Mouse (Mus musculus) cerebellum, postnatal 10 days (tissue): ENCODE measurements at regions not wholly inside any gene's neighbourhood (a gene's known extent, or its start where the extent isn't known, plus 50 kb on each side); places are given as distances from the start of the nearest gene placed in this dataset.
"Not testable (repeated sequence)": the region's sequence is repeated elsewhere in the genome, so short reads cannot be mapped to it uniquely, and the experiment has no call there.

ENCODE experiments used
- DNase-seq, 2 experiments: peaks; one replicate each; pipeline ENCODE4 v3.0.0; 2021; ENCODE audit warnings: mixed read lengths in 2 of 2

- DNase-seq: no peak
Measured at GRCm38 (mm10) chr14:114485781-114486180, 606.2 kb upstream of the Gpc5 start.

GRCm38 (mm10) chr14:114493371-114493770, 598.6 kb upstream of the Gpc5 start:
- DNase-seq: not testable (repeated sequence)

- DNase-seq: no peak
Measured at GRCm38 (mm10) chr14:114504976-114505375, 587.0 kb upstream of the Gpc5 start.

- peak; percentile 39 to 41 for DNase-seq
Measured at GRCm38 (mm10) chr14:114547910-114548680, 543.9 kb upstream of the Gpc5 start.

GRCm38 (mm10) chr14:114549101-114549500, 542.9 kb upstream of the Gpc5 start:
- no peak for DNase-seq

DNA sequence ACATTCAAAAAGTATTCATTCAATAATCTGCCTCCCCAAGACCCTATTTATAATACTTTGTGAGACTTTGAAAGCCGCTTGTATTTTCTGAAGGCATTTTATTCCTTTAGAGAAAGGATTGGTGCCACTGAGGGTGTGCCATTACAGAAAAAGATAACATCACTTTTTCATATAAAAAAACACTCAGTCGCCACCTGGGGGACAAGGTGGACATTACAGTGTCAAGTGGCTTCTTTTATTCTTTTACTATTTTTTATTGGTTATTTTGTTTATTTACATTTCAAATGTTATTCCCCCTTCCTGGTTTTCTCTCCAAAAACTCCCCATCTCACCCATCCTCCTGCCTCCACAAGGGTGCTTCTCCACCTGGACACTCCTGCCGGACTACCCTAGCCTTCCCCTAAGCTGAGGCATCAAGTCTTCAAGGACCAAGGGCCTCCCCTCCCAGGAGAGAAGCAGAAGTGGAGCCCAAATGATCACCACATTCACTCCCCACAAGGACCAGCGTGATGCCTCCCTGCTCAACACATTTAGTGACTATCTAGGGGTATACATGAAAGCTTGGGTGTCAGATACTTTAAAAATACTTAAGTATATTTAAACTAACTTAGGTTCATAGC, 525.5 kb upstream of the Gpc5 start:
- DNase-seq: peak; percentile 30 to 53

DNA sequence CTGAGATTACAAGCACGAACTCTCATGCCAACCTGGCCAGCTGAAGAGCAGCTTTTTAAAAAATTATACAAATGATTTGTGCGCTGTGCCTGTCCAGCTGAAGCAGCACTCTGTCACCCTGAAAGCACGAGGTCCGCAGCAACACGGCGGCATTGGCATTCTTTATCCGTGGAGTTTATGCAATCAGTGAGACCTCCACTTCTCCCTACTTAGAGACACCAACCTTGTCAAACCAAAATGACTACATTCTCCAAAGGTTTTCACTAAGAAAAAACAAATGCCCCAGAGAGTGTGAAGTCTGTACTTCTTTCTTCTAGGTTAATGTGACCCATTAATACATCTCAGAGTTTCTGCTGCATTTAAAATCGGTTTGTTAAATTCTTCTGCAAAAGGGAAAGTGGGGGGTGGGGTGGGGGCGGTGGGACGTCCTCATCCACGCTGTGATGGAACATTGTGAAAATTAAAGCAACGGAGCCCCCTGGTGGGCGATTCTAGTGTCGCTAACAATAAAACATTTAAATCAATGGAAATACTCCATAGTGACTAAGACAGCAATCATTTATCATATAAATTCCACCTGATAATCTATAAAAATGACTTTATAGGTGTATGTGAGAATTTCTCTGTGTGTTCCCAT, 524.2 kb upstream of the Gpc5 start:
- peak; percentile 87 to 91 for DNase-seq

DNA sequence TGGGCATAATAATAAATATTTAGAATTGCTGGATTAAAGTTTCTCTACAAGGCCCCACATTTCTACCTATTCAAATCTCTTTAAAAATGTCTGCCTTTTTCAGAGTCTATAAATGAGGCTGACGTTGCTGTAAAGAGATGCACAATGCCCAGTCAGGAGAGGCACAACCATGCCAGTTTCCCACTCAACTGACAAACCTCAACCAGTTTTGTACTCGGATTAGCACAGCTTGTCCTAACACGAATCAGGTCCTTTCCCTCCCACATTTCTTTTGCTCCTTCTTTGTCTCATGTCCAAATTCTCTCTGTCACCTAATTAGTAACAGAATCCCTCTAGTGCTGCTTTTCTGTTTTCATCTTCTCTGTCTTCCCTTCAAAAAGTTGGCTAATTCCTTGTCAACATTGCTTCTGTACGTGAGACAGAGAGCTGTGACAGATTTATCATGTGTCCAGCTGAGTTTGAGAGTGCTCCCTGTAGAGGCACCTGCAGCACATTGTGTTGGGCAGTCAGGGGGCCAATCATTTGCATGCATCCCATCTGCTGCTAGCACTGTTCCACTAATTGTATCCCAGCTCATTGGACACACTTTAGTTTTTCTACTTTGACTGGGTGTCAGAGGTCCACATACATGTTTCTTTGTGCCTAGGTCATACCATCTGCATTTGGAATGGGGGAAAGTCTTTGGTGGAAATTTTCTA, 504.5 kb upstream of the Gpc5 start:
- DNase-seq: peak; percentile 14 to 38

DNA sequence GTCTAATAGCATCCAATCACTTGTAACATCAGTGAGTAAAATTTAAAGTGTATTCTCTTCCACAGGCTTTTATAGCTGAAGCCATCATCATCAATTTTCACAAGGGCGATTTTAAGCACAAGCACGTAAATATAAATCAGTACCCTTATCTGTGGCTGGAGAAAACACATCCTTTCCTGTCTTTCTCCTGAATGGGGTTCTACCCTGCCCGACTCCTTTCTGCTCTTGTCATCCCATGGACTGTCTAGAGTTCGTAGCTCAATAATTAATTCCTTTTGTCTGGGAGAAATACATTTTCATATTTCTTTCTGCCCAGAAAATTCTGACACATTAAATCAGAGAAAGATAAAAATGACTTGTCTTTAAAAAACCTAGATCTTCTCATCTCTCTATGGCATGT, 482.7 kb upstream of the Gpc5 start:
- DNase-seq: no peak

- DNase-seq: no peak
Measured at GRCm38 (mm10) chr14:114612400-114612799, 479.6 kb upstream of the Gpc5 start.

GRCm38 (mm10) chr14:114656636-114657035, 435.4 kb upstream of the Gpc5 start:
- no peak for DNase-seq

DNA sequence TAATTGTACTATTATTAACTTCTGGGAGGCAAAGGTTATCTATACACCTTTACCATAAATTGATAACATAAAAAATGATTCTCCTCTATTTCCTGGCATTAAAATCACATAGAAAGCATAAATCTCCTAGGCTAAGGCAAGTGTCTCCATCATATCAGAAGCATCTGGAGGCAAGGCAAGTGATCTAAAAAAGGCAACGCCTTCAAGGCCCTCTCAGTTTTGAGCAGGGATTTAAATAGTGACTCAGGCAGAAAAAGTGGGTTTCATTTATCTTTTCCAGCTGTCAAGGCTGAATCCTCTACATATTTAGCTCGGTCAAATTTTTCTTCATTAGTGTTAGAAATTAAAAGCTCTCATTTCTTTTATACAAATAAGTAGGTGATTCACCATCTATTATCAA, 430.0 kb upstream of the Gpc5 start:
- DNase-seq: no peak

DNA sequence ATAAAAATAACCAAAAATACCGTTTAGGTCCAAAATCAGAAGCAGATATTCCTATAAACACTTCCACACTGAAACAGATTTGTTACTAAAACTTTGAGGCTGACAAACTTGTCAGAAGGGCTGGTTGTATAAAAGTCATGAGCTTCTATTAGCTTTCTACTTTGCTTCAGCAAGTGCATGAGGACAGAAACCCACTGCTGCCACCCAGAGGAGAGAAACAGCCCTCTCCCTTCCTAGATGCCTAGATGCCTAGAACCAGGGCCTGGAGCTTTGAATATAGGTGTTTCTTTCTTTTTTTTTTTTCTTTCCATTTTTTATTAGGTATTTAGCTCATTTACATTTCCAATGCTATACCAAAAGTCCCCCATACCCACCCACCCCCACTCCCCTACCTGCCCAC, 406.9 kb upstream of the Gpc5 start:
- DNase-seq: peak; percentile 15 to 25

DNA sequence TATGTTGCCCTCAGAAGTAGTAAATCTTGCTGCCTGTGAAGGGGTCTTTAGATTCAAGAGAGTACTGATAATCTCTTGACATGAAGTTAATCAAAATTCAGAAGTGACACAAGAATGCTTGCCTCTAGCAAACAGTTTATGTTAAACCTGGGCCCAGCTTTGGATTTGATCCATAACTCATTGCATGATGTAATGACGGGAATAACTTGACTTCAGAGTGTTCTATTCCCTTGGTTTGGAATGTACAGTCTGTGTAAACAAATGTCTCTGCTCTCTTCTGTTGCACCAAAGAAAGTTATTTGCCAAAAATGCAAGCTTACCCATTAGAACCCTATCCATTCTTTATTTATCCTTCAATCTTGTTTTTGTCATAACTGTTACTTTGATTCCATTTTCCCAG, 397.1 kb upstream of the Gpc5 start:
- no peak for DNase-seq

DNA sequence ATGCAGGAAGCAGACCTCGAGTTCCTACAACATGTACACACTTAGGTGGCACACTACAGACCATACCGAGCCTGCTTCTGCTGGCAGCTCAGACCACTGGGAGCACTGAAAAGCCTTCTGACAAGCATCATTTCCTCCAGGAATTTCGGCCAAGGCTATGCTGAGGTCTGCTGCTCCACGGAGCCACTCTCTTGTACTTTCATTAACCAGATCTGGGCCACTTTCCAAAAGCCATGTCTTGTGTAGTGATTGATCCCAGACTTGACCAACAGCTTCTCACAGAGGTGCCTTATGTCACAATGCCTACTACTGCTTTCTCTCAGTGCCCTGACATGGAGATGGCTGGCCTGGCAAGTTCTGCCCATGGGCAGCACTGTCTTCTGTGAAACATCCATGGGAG, 394.5 kb upstream of the Gpc5 start:
- peak; percentile 29 for DNase-seq

DNA sequence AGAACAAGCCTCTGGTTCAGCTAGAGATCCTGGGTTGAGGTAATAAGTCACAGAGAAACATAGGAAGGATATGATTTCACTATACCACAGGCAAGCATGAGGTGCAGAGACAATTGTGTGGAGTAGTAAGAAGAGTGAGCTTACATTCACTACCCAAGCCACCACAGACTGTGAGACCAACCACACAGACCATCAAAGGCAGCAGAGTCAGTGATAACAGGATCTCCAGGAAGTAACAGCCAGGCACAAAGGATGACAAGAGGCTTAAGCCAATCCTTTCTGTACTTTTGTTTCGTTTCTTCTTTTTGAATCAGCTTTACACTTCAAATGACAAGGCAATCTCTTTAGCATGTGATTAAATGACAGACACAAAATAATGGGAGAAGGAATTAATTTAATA, 368.9 kb upstream of the Gpc5 start:
- no peak for DNase-seq

- no peak for DNase-seq
Measured at GRCm38 (mm10) chr14:114767323-114767722, 324.7 kb upstream of the Gpc5 start.

DNA sequence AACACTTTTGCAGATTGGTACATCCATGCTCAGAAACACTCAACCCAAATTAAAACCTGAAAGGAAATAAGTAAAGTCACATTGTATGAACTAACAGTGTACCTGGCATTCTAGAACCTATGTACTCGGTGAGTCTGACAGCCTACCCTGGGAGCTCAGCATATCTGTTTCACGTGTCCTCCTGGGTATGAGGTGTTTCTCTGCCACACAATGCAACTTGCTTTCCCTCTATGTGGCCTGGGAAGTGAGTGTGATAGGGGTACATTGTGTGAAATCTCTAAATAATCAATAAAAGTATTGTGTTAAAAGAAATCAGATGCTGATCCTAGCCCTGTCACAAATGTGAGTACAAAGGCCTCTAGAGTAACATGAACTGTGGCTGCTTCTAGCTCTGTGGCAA, 315.3 kb upstream of the Gpc5 start:
- no peak for DNase-seq

GRCm38 (mm10) chr14:114781821-114782220, 310.2 kb upstream of the Gpc5 start:
- DNase-seq: no peak

- peak; percentile 83 to 85 for DNase-seq
Measured at GRCm38 (mm10) chr14:114790946-114791830, 300.8 kb upstream of the Gpc5 start.

- DNase-seq: no peak
Measured at GRCm38 (mm10) chr14:114791831-114792224, 300.2 kb upstream of the Gpc5 start.

DNA sequence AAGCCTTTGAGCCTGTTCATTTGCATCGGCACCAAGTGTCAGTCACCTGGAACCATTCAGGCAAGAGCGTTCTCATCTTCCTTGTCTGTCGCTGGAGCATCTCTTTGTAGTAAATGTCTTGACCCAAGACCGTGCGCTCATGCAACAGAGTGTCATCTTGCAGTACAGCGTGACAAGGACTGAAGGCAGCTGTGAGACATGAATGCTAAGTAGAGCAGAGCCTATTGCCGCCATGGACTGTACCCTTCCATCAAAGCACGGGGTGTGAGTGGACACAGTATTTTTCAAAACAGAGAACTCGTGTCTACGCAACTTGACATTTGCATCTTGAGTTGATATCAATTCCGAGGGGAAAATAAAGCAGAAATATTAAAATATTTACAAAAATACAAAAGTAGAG, 287.4 kb upstream of the Gpc5 start:
- no peak for DNase-seq
